Mouse (Mus musculus): ENCODE data around the gene Atp6v0a1.

Atp6v0a1 gene

GRCm38 (mm10) chr11:101061049-101061448 lies 51.8 kb downstream of the Atp6v0a1 start:
- DNase-seq (ENCODE audit: low read depth, low spot score): no peak

GRCm38 (mm10) chr11:101062165-101062884 lies 53.1 kb downstream of the Atp6v0a1 start:
- no peak for DNase-seq (ENCODE audit: low read depth, low spot score)

DNA sequence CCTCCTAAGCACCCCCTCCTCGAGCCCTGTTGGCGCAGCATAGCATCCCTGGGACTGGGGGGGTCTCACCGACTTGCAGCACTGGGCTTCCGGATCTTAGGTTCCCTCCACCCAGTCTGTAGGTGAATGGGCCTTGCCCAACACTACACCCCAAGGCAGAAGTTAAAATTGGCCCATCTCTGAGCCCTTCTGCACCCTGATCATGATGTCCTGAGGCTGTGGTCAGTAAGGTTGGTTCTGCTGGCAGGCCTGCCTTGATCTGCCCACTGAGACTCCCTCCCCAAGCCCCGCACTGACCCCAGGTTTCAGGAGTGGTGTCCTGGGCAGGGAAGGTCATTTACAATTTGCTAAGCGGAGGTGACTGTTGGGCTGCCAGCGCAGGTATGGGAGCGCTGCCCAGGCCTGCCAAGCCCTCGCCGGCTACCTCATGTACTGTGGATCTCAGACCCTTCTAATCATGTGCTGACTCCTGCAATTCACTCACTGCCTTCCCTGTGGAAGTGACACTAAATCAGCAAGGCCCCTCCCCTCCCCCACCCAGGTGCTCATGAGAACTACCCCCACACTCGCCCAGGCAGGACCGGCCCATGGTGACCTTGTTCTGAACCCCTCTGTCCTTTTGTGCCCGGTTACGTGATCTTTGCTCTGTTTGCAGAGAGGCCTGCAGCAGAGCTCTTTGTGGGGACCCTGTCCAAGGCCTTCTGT lies 53.9 kb downstream of the Atp6v0a1 start:
- DNase-seq (ENCODE audit: low read depth, low spot score): no peak

DNA sequence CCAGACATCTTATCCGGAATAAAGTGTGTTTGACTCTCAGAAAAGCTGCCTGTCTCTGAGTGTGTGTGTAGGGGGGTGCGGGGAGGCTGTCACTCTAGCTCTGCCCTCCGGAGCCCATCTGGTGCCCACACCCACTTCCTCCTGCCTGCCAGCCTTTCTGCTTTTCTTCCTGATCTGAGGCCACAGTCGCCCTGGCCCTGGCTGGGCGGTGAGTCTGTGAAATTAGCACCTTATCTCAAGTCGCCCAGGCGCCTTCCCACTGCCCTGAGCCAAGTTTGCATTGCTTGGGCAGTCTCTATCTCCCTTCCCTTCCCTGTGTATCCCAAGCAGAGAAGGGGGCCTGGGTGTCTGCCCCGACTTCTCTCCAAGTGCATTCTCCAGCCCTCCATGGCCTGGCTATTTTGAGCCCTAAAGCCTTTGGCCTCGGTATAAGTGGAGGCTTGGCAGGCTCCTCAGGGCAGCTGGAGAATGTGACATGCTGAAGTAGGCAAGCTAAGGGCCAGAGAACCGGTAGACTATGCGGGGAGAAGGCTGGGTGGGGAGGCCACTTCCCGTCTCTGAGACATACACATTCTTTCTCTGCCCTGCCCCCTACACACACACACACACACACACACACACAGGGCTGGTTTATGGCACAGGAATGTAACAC lies 54.5 kb downstream of the Atp6v0a1 start:
- DNase-seq (ENCODE audit: low read depth, low spot score): no peak

DNA sequence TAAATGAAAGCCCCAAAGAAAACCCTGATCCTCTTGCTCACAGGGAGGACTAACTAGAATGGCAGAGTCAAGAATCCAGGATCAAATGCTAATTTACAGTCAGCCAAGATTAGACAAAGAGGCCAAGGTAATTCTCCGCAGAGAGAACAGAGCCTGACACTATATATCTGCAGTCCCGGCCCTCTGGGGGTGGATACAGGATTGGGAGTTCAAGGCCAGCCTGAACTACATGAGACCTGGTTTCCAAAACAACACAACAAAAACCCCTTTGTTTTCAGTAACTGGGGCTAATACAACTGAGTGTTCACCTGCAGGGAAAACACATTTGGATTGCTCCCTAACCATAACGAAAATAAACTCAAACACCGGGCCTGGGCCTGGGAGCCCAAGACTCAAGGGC lies 55.2 kb downstream of the Atp6v0a1 start:
- no peak for DNase-seq (ENCODE audit: low read depth, low spot score)

- no peak for DNase-seq (ENCODE audit: low read depth, low spot score)
These were observed 55.8 kb downstream of the Atp6v0a1 start for GRCm38 (mm10) chr11:101065002-101065401.

- peak; percentile 67 for DNase-seq (ENCODE audit: low read depth, low spot score)
These were observed 57.5 kb downstream of the Atp6v0a1 start for GRCm38 (mm10) chr11:101066549-101067412.

DNA sequence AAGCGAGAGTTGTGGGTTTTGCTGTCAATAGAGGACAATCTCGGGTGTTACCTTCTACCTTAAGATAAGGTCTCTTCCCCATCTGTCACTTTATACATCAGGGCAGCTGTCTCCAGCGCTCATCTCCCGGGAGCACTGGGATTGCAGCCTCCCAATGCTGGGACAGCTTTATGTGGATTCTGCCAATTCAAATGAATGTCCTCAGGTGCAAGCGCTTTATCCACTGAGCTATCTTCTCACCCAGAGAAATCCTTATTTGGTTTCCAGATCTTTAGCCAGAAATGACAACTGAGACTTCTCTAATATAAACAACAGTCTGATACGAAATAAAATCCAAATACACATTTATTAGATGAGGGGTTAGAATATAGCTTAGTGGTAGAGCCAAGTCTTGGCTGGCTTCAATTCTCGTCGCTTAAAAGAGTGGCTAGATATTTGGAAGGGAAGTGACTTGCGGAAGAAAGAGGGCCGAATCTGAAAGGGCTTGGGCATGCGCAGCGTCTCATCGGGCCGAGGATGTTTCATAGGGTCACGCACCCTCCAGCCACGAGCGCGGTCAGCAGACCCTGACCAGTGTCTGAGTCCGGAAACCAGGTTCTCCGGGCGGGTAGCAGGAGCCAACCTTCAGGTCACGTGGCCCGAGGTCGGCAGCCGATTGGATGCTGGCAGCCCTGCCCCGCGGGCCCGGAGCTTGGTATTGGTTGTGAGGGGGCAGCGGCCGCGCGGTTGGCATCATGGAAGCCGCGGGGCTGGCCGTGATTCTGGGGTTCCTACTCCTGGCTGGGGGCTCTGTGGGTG lies 60.3 kb downstream of the Atp6v0a1 start, which contains the start of gene Naglu:
Gene Naglu, plus strand, starts transcription at position 622 of the 798 bp plus-strand sequence.
- DNase-seq (ENCODE audit: low read depth, low spot score): peak; percentile 79

DNA sequence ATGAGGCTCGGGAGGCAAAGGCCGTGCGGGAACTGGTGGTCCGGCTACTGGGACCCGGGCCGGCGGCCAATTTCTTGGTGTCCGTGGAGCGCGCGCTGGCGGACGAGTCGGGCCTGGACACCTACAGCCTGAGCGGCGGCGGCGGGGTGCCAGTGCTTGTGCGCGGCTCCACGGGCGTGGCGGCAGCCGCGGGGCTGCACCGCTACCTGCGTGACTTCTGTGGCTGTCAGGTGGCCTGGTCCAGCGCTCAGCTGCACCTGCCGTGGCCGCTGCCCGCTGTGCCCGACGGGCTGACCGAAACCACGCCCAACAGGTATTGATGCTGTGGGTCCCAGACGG lies 60.9 kb downstream of the Atp6v0a1 start:
- no peak for DNase-seq (ENCODE audit: low read depth, low spot score)

GRCm38 (mm10) chr11:101070987-101071386 lies 61.7 kb downstream of the Atp6v0a1 start:
- DNase-seq (ENCODE audit: low read depth, low spot score): no peak

DNA sequence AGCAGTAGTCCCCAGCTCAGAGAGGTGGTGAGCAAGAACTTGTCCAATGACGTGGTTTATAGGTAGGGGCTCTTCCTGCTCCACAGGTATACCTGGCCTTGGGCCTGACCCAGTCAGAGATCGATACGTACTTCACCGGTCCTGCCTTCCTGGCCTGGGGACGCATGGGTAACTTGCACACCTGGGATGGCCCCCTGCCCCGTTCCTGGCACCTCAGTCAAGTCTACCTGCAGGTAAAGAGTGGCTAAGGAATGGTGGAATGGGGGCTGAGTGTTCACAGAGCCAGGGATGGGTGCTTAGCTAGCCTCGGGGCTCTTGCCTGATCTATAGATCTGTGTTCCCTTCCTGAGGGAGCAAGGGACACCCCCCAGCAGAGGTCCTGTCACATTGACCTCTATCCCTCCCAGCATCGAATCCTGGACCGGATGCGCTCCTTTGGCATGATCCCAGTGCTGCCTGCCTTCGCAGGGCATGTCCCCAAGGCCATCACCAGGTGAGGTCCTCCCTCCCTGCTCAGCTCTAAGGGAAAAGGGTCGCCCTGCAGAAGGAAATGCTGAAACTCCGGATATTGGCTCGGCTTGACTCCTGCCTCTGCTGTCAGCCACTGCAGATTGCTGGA lies 62.7 kb downstream of the Atp6v0a1 start:
- no peak for DNase-seq (ENCODE audit: low read depth, low spot score)

DNA sequence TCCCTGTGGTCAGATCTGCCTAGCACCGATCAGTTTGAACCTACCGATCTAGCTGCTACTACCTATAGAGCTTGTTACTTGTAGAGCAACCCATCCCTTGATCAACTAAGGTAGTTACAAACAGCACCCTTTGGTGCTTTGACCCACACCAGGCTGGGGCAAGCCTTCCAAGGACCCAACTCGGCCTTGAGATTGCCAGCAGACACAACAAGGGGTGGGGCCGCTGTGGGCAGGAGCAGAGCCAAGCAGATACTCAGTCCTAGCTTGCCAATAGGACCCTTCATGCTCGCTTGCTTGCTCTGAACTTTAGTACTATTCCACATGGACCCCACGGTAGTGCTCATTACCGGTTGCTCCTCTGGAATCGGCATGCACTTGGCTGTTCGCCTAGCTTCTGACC lies 68.9 kb downstream of the Atp6v0a1 start, which contains the start of gene Hsd17b1:
Gene Hsd17b1, plus strand, starts transcription at position 291 of the 400 bp plus-strand sequence.
- DNase-seq (ENCODE audit: low read depth, low spot score): no peak

DNA sequence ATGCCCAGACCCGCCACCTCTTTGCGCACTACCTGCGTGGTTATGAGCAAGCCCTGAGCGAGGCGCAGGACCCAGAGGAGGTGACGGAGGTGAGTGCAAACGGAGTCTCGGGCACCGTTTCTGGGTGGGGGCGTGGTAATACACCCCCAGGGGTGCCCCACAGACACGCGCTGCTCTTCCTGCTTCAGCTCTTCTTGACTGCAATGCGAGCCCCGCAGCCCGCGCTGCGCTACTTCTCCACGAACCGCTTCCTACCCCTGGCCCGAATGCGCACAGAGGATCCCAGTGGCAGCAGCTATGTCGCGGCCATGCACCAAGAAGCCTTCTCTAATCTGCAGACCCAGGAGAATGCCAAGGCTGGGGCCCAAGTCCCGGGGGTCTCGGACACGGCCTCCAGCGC lies 70.5 kb downstream of the Atp6v0a1 start:
- DNase-seq (ENCODE audit: low read depth, low spot score): no peak

DNA sequence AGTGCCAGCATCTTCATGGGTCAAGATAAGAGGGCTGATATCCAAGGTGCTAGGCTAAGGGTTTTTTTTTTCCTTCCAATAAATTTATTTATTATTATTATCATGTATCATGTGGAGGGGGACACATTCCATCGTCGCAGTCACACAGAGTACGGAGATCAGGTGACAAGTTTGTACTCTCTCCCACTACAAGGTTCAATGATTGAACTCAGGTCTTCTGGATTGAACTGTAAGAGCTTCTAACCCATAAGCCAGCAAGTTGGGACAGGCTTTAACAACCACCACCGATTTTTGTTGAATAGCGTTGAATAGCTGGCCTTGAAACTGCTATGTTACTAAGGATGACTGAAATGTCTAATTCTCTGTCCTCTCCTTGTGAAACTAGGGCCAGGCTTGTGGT lies 71.2 kb downstream of the Atp6v0a1 start:
- DNase-seq (ENCODE audit: low read depth, low spot score): no peak

DNA sequence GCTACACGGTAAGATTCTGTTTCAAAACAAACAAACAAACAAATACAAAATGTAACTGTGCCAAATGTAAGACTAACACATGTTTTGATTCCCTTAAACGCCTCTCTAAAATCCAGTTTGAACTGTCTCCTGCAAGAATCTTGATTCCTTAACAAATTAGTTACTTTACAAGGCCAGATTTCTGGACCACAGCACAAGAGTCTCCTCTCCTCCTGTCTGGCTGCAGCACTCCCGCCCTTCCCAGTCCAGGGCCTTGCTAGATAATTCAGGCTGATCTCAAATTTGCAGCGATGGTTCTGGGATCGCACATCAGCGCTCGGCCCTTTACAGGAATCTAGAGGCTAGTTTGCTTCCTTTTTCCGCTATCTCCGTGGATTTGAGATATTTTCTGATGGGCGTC lies 72.4 kb downstream of the Atp6v0a1 start:
- no peak for DNase-seq (ENCODE audit: low read depth, low spot score)

- peak; percentile 79 for DNase-seq (ENCODE audit: low read depth, low spot score)
These were observed 73.2 kb downstream of the Atp6v0a1 start, which contains the start of gene Coasy for GRCm38 (mm10) chr11:101082208-101083082. Coasy (plus strand) TSS chr11:101082565.

DNA sequence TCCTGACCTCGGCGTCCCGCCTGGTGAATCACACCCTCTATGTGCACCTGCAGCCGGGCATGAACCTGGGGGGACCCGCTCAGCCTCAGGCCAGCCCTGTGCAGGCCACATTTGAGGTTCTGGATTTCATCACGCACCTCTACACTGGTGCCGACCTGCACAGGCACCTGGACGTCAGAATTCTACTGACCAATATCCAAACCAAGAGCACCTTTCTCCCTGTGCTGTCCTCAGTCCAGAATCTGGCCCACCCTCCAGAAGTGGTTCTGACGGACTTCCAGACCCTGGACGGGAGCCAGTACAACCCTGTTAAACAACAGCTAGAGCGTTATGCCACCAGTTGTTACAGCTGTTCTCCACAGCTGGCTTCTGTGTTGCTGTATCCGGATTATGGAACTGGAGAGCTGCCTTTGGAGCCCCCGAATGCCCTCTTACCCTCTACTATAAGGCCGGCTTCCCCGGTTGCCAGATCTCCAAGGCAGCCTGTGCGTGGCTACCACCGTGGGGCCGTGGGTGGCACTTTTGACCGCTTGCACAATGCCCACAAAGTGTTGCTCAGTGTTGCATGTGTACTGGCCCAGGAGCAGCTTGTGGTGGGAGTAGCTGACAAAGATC lies 73.9 kb downstream of the Atp6v0a1 start:
- no peak for DNase-seq (ENCODE audit: low read depth, low spot score)

DNA sequence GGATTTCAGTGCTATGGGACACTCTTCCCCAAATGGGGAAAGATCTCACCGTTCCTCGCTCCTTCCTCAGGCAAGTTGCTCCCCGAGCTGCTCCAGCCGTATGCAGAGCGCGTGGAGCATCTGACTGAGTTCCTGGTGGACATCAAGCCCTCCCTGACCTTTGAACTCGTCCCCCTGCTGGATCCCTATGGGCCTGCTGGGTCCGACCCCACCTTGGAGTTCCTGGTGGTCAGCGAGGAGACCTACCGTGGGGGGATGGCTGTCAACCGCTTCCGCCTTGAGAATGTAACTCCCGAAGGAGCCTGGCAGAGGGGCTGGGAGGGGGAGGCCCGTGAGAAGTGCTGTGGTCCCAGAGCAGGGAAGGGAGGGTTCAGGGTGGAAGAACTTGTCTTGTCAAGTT lies 75.0 kb downstream of the Atp6v0a1 start:
- no peak for DNase-seq (ENCODE audit: low read depth, low spot score)

GRCm38 (mm10) chr11:101084811-101085210 lies 75.6 kb downstream of the Atp6v0a1 start:
- DNase-seq (ENCODE audit: low read depth, low spot score): no peak

Data from embryo, embryonic 11.5 days (tissue).